Mouse (Mus musculus): ENCODE measurements around the gene Sirt4. TPM values are rescaled to one million over a fixed set of nuclear protein-coding genes. Genes with fewer than 3 reads are reported as not detected.

Sirt4 gene
- polyA plus RNA-seq, 1 experiment from 2014 or later, result 22.5 TPM

GRCm38 (mm10) chr5:115475337-115476106 lies 9.0 kb downstream of the Sirt4 start:
- H3K27ac ChIP-seq (replicated peaks in 1 of 2; ENCODE audit: control insufficient read depth in 1 of 2, insufficient read depth in 1 of 2, low read depth in 2 of 2, low read length in 2 of 2), result no peak overlapping the region
- no peaks in the 10 kb centered on the region for H3K27me3 ChIP-seq (ENCODE audit: control insufficient read depth, insufficient read depth, low read length)
- H3K9ac ChIP-seq (ENCODE audit: low read length), result peak overlapping the region; percentile 51
- peak overlapping the region; percentile 38 to 39 for H3K4me3 ChIP-seq (ENCODE audit: control insufficient read depth in 1 of 2, insufficient read depth in 1 of 2, low read depth in 1 of 2, low read length in 2 of 2)
- peak; percentile 50 for ATAC-seq (ENCODE audit: insufficient number of reproducible peaks, insufficient read depth, low FRiP score, low read depth)
- no peaks in the 10 kb centered on the region for H3K9me3 ChIP-seq (ENCODE audit: control insufficient read depth, low read length)
- peak overlapping the region; percentile 67 for H3K4me2 ChIP-seq (ENCODE audit: low read length)
- WGBS, result 9% methylated on average over 22 of the region's 22 CpGs
- peaks cover 0 to 8% of the 10 kb centered on the region in 2 experiments; a peak in 2 of 4 replicates for H3K4me1 ChIP-seq (ENCODE audit: control insufficient read depth in 2 of 2, insufficient read depth in 2 of 2, low read length in 2 of 2)
- peaks cover 13% of the 10 kb centered on the region for H3K36me3 ChIP-seq (ENCODE audit: control insufficient read depth, insufficient read depth, low read length)

GRCm38 (mm10) chr5:115474174-115474828 lies 10.2 kb downstream of the Sirt4 start:
- H3K27ac ChIP-seq (replicated peaks in 1 of 2; ENCODE audit: control insufficient read depth in 1 of 2, insufficient read depth in 1 of 2, low read depth in 2 of 2, low read length in 2 of 2), result no peak overlapping the region
- no peaks in the 10 kb centered on the region for H3K9me3 ChIP-seq (ENCODE audit: control insufficient read depth, low read length)
- WGBS, result 53% methylated on average over 22 of the region's 22 CpGs
- H3K27me3 ChIP-seq (ENCODE audit: control insufficient read depth, insufficient read depth, low read length), result no peaks in the 10 kb centered on the region
- no peak overlapping the region for H3K9ac ChIP-seq (ENCODE audit: low read length)
- H3K4me2 ChIP-seq (ENCODE audit: low read length), result peak overlapping the region; percentile 41; the same call in 1 of the 2 replicates
- peaks cover 0 to 8% of the 10 kb centered on the region in 2 experiments; a peak in 2 of 4 replicates for H3K4me1 ChIP-seq (ENCODE audit: control insufficient read depth in 2 of 2, insufficient read depth in 2 of 2, low read length in 2 of 2)
- H3K36me3 ChIP-seq (ENCODE audit: control insufficient read depth, insufficient read depth, low read length), result peaks cover 5% of the 10 kb centered on the region
- no peak for ATAC-seq (ENCODE audit: insufficient number of reproducible peaks, insufficient read depth, low FRiP score, low read depth)
- no peak overlapping the region for H3K4me3 ChIP-seq (ENCODE audit: control insufficient read depth in 1 of 2, insufficient read depth in 1 of 2, low read depth in 1 of 2, low read length in 2 of 2)

DNA sequence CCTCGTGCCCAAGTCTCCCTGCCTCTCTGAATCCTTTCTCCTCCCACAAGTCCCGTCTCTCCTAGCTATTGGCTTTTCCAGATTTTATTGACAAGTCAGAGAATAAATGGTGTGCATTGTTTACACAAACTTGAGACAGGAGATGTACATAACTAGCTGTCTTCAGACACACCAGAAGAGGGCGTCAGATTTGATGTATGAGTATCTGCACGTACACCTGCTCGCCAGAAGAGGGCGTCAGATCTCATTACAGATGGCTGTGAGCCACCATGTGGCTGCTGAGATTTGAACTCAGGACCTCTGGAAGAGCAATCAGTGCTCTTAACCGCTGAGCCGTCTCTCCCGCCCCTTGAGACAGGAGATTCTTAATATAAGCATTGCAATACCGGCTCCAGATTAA lies 11.3 kb downstream of the Sirt4 start:
- H3K27me3 ChIP-seq (ENCODE audit: control insufficient read depth, insufficient read depth, low read length), result no peaks in the 10 kb centered on the region
- H3K9ac ChIP-seq (ENCODE audit: low read length), result no peak overlapping the region
- no peak overlapping the region for H3K4me3 ChIP-seq (ENCODE audit: control insufficient read depth in 1 of 2, insufficient read depth in 1 of 2, low read depth in 1 of 2, low read length in 2 of 2)
- H3K4me2 ChIP-seq (ENCODE audit: low read length), result no peak overlapping the region
- no peak for ATAC-seq (ENCODE audit: insufficient number of reproducible peaks, insufficient read depth, low FRiP score, low read depth)
- no peaks in the 10 kb centered on the region for H3K9me3 ChIP-seq (ENCODE audit: control insufficient read depth, low read length)
- WGBS, result 70% methylated on average over 10 of the region's 10 CpGs
- H3K27ac ChIP-seq (replicated peaks in 1 of 2; ENCODE audit: control insufficient read depth in 1 of 2, insufficient read depth in 1 of 2, low read depth in 2 of 2, low read length in 2 of 2), result no peak overlapping the region
- peaks cover 4% of the 10 kb centered on the region for H3K36me3 ChIP-seq (ENCODE audit: control insufficient read depth, insufficient read depth, low read length)
- peaks cover 0 to 8% of the 10 kb centered on the region in 2 experiments; a peak in 2 of 4 replicates for H3K4me1 ChIP-seq (ENCODE audit: control insufficient read depth in 2 of 2, insufficient read depth in 2 of 2, low read length in 2 of 2)

- no peak overlapping the region for H3K4me3 ChIP-seq (ENCODE audit: control insufficient read depth in 1 of 2, insufficient read depth in 1 of 2, low read depth in 1 of 2, low read length in 2 of 2)
- no peaks in the 10 kb centered on the region for H3K27me3 ChIP-seq (ENCODE audit: control insufficient read depth, insufficient read depth, low read length)
- ATAC-seq (ENCODE audit: insufficient number of reproducible peaks, insufficient read depth, low FRiP score, low read depth), result no peak
- H3K9ac ChIP-seq (ENCODE audit: low read length), result no peak overlapping the region
- H3K9me3 ChIP-seq (ENCODE audit: control insufficient read depth, low read length), result no peaks in the 10 kb centered on the region
- H3K4me2 ChIP-seq (ENCODE audit: low read length), result peak overlapping the region; percentile 34; the same call in 1 of the 2 replicates
- 26% methylated on average over 20 of the region's 20 CpGs for WGBS
- H3K36me3 ChIP-seq (ENCODE audit: control insufficient read depth, insufficient read depth, low read length), result no peaks in the 10 kb centered on the region
- H3K27ac ChIP-seq (replicated peaks in 1 of 2; ENCODE audit: control insufficient read depth in 1 of 2, insufficient read depth in 1 of 2, low read depth in 2 of 2, low read length in 2 of 2), result no peak overlapping the region
- peaks cover 0 to 6% of the 10 kb centered on the region in 2 experiments; a peak in 2 of 4 replicates for H3K4me1 ChIP-seq (ENCODE audit: control insufficient read depth in 2 of 2, insufficient read depth in 2 of 2, low read length in 2 of 2)
Measured at GRCm38 (mm10) chr5:115470766-115471531, 13.6 kb downstream of the Sirt4 start.

- no peak overlapping the region for H3K27ac ChIP-seq (replicated peaks in 1 of 2; ENCODE audit: control insufficient read depth in 1 of 2, insufficient read depth in 1 of 2, low read depth in 2 of 2, low read length in 2 of 2)
- no peak overlapping the region for H3K4me3 ChIP-seq (ENCODE audit: control insufficient read depth in 1 of 2, insufficient read depth in 1 of 2, low read depth in 1 of 2, low read length in 2 of 2)
- H3K4me2 ChIP-seq (ENCODE audit: low read length), result no peak overlapping the region
- no peaks in the 10 kb centered on the region for H3K9me3 ChIP-seq (ENCODE audit: control insufficient read depth, low read length)
- peaks cover 0 to 2% of the 10 kb centered on the region in 2 experiments; a peak in 1 of 4 replicates for H3K4me1 ChIP-seq (ENCODE audit: control insufficient read depth in 2 of 2, insufficient read depth in 2 of 2, low read length in 2 of 2)
- 58% methylated on average over 6 of the region's 6 CpGs for WGBS
- ATAC-seq (ENCODE audit: insufficient number of reproducible peaks, insufficient read depth, low FRiP score, low read depth), result no peak
- H3K9ac ChIP-seq (ENCODE audit: low read length), result no peak overlapping the region
- no peaks in the 10 kb centered on the region for H3K27me3 ChIP-seq (ENCODE audit: control insufficient read depth, insufficient read depth, low read length)
- H3K36me3 ChIP-seq (ENCODE audit: control insufficient read depth, insufficient read depth, low read length), result no peaks in the 10 kb centered on the region
Measured at GRCm38 (mm10) chr5:115469791-115470190, 14.7 kb downstream of the Sirt4 start.

- no peaks in the 10 kb centered on the region for H3K36me3 ChIP-seq (ENCODE audit: control insufficient read depth, insufficient read depth, low read length)
- H3K9ac ChIP-seq (ENCODE audit: low read length), result no peak within 1 kb of the TSS
- H3K9me3 ChIP-seq (ENCODE audit: control insufficient read depth, low read length), result no peaks in the 10 kb centered on the region
- no peak within 1 kb of the TSS for H3K4me2 ChIP-seq (ENCODE audit: low read length)
- no peak within 1 kb of the TSS for H3K27ac ChIP-seq (replicated peaks in 1 of 2; ENCODE audit: control insufficient read depth in 1 of 2, insufficient read depth in 1 of 2, low read depth in 2 of 2, low read length in 2 of 2)
- WGBS, result 36% methylated on average over 9 of the region's 9 CpGs
- H3K4me1 ChIP-seq (ENCODE audit: control insufficient read depth in 2 of 2, insufficient read depth in 2 of 2, low read length in 2 of 2), result no peaks in the 10 kb centered on the region
- no peak for ATAC-seq (ENCODE audit: insufficient number of reproducible peaks, insufficient read depth, low FRiP score, low read depth)
- no peaks in the 10 kb centered on the region for H3K27me3 ChIP-seq (ENCODE audit: control insufficient read depth, insufficient read depth, low read length)
- H3K4me3 ChIP-seq (ENCODE audit: control insufficient read depth in 1 of 2, insufficient read depth in 1 of 2, low read depth in 1 of 2, low read length in 2 of 2), result no peak within 1 kb of the TSS
Measured at GRCm38 (mm10) chr5:115465642-115466420, 18.7 kb downstream of the Sirt4 start, which contains the start of gene Pla2g1b. TSS of gene Pla2g1b (plus strand) at chr5:115466262.

All from heart, embryonic 14.5 days (tissue).